Mouse (Mus musculus): Measurements from ENCODE around the gene Ifi207. TPM values are rescaled to one million over a fixed set of nuclear protein-coding genes. Genes with fewer than 3 reads are reported as not detected.
"Not testable (repeated sequence)": the region's sequence is repeated elsewhere in the genome, so short reads cannot be mapped to it uniquely, and the experiment has no call there.

Ifi207 gene
- under 1 TPM; 0.12 to 0.20 TPM for total RNA-seq (2021)
- long read RNA-seq, experiment 1: 0 reads
- long read RNA-seq, experiment 2: 0 reads

GRCm38 (mm10) chr1:173741656-173742055, at the start of gene Ifi207:
TSS of gene Ifi207 (minus strand) at chr1:173741747.
- TF ChIP-seq CTCF (conservative IDR thresholded peaks at IDR 0.05): no peak
- Histone ChIP-seq H3K4me3 (no peak within 1 kb of the TSS), H3K27ac (no peak within 1 kb of the TSS)
- no peak for DNase-seq (ENCODE audit: low spot score in 2 of 2)

GRCm38 (mm10) chr1:173773457-173773856, 31.9 kb upstream of the Ifi207 start:
- H3K27ac ChIP-seq; H3K4me3 ChIP-seq; DNase-seq (ENCODE audit: low spot score in 2 of 2): not testable (repeated sequence)

- DNase-seq (ENCODE audit: low spot score in 2 of 2); H3K27ac ChIP-seq; H3K4me3 ChIP-seq: not testable (repeated sequence)
Observed at GRCm38 (mm10) chr1:173766848-173767617, 25.5 kb upstream of the Ifi207 start, which contains the start of gene Ifi204. TSS of gene Ifi204 (minus strand) at chr1:173766943.

GRCm38 (mm10) chr1:173760032-173760431, 18.5 kb upstream of the Ifi207 start:
- not testable (repeated sequence) for H3K27ac ChIP-seq; DNase-seq (ENCODE audit: low spot score in 2 of 2); H3K4me3 ChIP-seq

- TF ChIP-seq CTCF (conservative IDR thresholded peaks at IDR 0.05): no peak
- Histone ChIP-seq H3K4me3 (no peak overlapping the region), H3K27ac (no peak overlapping the region)
- no peak for DNase-seq (ENCODE audit: low spot score in 2 of 2)
Observed at GRCm38 (mm10) chr1:173742262-173742661, 715 bp upstream of the Ifi207 start.

GRCm38 (mm10) chr1:173740537-173740936, 1.0 kb downstream of the Ifi207 start:
- H3K4me3 ChIP-seq: no peak overlapping the region
- H3K27ac ChIP-seq: no peak overlapping the region
- no peak for DNase-seq (ENCODE audit: low spot score in 2 of 2)
- TF ChIP-seq CTCF (conservative IDR thresholded peaks at IDR 0.05): no peak

GRCm38 (mm10) chr1:173736986-173737385, 4.6 kb downstream of the Ifi207 start:
- no peak for TF ChIP-seq CTCF (conservative IDR thresholded peaks at IDR 0.05)
- DNase-seq (ENCODE audit: low spot score in 2 of 2): no peak
- Histone ChIP-seq H3K27ac (no peak overlapping the region), H3K4me3 (no peak overlapping the region)

- not testable (repeated sequence) for H3K4me3 ChIP-seq; DNase-seq (ENCODE audit: low spot score in 2 of 2); H3K27ac ChIP-seq
Observed at GRCm38 (mm10) chr1:173735015-173735414, 6.5 kb downstream of the Ifi207 start.

GRCm38 (mm10) chr1:173733219-173733618, 8.3 kb downstream of the Ifi207 start:
- Histone ChIP-seq H3K27ac (no peak overlapping the region), H3K4me3 (no peak overlapping the region)
- DNase-seq (ENCODE audit: low spot score in 2 of 2): no peak
- TF ChIP-seq CTCF (conservative IDR thresholded peaks at IDR 0.05): no peak

- H3K27ac ChIP-seq: no peak overlapping the region
- H3K4me3 ChIP-seq: no peak overlapping the region
- no peak for TF ChIP-seq CTCF (conservative IDR thresholded peaks at IDR 0.05)
- no peak for DNase-seq (ENCODE audit: low spot score in 2 of 2)
Observed at GRCm38 (mm10) chr1:173694270-173694669, 47.3 kb downstream of the Ifi207 start.

- H3K27ac ChIP-seq; DNase-seq (ENCODE audit: low spot score in 2 of 2); H3K4me3 ChIP-seq: not testable (repeated sequence)
Observed at GRCm38 (mm10) chr1:173678605-173679004, 62.9 kb downstream of the Ifi207 start.

- H3K4me3 ChIP-seq; H3K27ac ChIP-seq; DNase-seq (ENCODE audit: low spot score in 2 of 2): not testable (repeated sequence)
Observed at GRCm38 (mm10) chr1:173673458-173674097, 68.0 kb downstream of the Ifi207 start, which contains the start of gene Ifi208. TSS of gene Ifi208 (plus strand) at chr1:173673675.

Other genes with a start within 250 kb of the Ifi207 start
- gene Ifi214, start 205.8 kb downstream of the Ifi207 start, total RNA-seq (2021): not detected
- not detected for gene Ifi213, start 142.5 kb downstream of the Ifi207 start, total RNA-seq (2021)
- not detected for gene Ifi209, start 110.8 kb downstream of the Ifi207 start, total RNA-seq (2021)
- gene Ifi208, start 68.1 kb downstream of the Ifi207 start, total RNA-seq (2021): not detected
- under 1 TPM; 0.26 to 0.27 TPM for gene Ifi204, start 25.2 kb upstream of the Ifi207 start, total RNA-seq (2021)
- not detected for gene Ifi211, start 171.3 kb upstream of the Ifi207 start, total RNA-seq (2021)
- 10 to 100 TPM; 10.4 to 12.3 TPM for gene Mndal, start 200.7 kb upstream of the Ifi207 start, total RNA-seq (2021)
- gene Ifi203, start 200.9 kb upstream of the Ifi207 start, total RNA-seq (2021): 1 to 10 TPM; 4.5 to 5.6 TPM
- gene Ifi202b, start 241.0 kb upstream of the Ifi207 start, total RNA-seq (2021): not detected